Mouse (Mus musculus) hematopoietic stem cell, adult 5-6 weeks (primary cell): ENCODE measurements around the gene Chrna1. TPM values are rescaled to one million over a fixed set of nuclear protein-coding genes. Genes with fewer than 3 reads are reported as not detected.

Experiments
- ATAC-seq, 2 experiments: fragments of 125-278 bp in 1 of 2; replicated peaks in 1 of 2; 2 replicates each; pipeline ENCODE4 v1.8.0; 2016 to 2017; ENCODE audit warnings: inconsistent platforms in 2 of 2, mild to moderate bottlenecking in 2 of 2, moderate number of reproducible peaks in 2 of 2, low read depth in 1 of 2, moderate TSS enrichment in 1 of 2; ENCODE audit not compliant: low FRiP score in 2 of 2, poor library complexity in 2 of 2, severe bottlenecking in 2 of 2, insufficient read depth in 1 of 2, low TSS enrichment in 1 of 2
- total RNA-seq: library from RNA; stranded (forward); fragments of 172-1452, 232-1000 nt; gene quantifications from 2 replicates; pipeline ENCODE4 v1.2.3, GENCODE M21; 2017

The Chrna1 gene
- not detected in 2 replicates for total RNA-seq

DNA sequence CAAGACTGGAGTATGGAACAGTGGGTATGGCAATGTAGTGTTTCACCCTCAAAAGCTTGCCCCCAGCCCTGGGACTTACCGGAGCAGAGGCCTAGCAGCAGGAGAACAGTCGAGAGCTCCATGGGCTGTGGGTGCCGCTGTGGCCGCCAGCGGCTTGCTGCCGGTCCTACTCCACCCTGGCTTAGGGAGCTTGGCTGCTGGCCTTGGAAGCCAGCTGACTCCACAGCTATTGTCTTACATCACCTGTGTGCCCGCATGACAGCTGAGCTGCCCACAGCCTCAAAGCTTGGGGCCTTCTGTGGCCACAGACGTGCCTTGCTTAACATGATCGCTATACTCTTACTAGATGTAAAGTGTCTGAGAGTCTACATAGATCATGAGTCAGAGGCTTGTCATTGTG is at the start of gene Chrna1:
Gene Chrna1, minus strand, starts transcription at position 173 of the 400 bp plus-strand sequence.
- ATAC-seq: no peak

- no peak for ATAC-seq
These were observed 38.4 kb upstream of the Chrna1 start for GRCm38 (mm10) chr2:73618486-73619052.

DNA sequence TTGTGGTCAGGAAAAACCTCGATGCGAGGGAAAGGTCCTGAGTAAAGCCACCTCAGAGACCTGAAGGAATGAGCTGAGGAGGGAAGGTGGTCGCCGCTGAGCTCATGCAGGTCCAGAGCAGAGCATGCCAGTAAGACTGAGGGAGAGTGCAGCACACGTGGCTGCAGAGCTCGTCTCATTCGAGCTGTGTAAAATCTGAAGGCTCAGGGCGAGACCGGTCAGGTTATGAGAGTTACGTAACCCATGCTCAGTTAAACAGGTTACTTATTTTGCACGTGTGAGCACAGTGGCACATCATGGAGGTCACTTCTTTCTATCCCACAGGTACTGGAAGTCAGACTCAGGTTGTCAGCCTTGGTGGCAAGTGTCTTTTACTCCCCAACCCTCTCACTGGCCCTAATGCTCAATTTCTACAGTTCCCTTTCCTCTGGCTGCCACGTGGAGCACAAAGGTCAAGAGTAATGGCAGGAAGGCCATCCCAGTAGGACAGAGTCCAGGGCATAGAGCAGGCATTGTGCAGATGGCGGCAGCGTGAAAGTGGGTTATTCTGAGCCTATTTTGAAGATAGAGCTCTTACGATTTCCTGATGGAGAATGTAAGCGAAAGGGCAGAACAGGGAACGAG is 36.4 kb upstream of the Chrna1 start:
- ATAC-seq: no peak

DNA sequence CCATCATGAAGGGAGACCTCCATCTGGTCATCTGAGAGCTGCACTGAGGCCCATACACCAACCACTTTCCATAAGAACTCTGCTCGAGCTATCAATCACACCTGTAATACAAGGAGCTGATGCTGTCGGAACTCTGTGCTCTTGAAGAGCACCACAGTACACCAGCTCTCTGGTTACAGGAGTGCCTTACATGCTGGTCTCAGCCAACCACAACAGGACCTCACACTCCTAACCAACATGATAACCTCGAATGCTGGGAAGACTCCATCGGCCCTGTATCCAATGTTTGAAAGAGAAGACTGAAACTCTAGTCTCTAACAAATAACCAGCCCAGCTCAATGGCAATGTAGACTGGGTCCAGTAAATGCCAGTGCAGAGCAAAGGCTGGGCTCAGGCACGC is 35.3 kb upstream of the Chrna1 start:
- ATAC-seq: no peak

DNA sequence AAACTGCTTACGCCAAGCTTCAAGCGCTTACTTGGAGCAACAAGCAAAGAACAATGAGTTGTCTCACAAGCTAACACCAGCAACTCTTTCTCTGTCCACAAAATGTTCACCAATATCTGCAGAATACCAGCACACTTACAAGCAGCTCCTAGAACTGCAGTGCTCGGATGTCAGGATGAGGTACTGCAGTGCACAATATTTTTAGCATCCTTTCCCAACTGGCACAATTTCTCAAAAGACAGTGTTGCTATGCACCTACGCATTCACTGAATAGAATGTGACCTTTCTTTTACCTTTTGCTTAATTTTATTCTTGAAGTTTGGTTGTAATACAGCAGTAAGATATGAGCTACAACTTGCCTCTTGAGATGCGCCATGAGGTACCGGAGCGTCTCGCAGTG is 34.2 kb upstream of the Chrna1 start:
- ATAC-seq: no peak

DNA sequence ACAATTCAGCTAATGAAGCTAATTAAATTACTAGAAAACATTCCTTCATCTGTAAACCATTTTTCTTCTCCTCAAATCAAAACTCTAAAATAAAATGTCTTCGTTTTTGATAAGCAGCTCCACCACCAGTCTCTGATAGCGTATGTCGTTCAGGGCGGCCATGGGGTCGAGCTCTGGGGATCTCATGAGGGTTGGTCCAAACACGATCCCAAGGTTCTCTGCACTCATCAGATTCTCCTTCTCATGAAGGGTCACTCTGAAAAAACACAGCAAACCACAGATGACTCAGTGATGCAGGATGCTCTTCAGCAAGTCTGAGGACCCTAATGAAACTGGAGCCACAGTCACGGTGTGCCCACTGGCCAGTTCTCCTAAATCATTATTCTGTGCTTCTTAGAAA is 32.8 kb upstream of the Chrna1 start:
- ATAC-seq: no peak

GRCm38 (mm10) chr2:73612367-73612914 is 32.3 kb upstream of the Chrna1 start:
- no peak for ATAC-seq

DNA sequence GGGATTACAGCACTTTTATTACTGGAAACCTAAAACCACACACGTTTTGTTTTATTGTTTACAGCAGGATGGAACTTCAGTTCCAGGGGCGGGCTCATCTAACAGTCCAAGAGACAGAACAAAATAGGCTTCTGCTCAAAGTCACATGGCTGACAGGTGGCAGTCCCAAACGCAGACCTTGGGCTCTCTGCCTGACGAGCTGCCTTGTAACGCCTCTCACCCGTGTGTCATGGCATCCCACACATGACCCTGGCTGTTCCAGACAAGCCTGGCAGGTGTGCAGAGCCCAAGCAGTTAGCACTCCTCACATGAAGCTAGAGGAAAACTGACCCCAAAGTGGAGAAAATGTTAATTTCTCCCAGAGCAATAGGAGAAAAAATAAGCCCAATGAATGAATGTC is 31.7 kb upstream of the Chrna1 start:
- ATAC-seq: no peak

DNA sequence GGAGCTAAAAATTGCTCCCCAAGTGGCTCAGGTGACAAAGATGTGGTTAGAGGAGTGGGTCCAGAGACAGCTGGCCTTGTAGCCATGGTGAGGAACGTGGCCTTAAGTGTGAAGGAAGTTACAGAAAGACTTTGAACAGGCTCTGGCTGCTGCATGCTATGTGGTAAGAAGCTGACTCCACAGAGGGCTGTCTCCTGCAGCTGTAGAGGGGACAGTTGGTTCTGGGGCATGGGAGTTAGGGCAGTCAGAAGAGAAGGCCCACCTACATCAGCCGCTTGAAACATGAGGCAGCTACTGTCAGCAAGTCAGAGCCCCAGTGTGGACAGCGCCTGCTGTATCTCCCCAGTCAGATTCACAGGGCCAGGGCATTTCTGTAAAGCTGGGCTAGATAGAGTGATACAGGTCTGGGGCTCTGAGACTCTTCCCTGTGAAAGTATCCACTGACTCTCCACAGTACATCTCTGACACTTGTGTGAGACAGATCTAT is 29.6 kb upstream of the Chrna1 start:
- no peak for ATAC-seq

GRCm38 (mm10) chr2:73609067-73609723 is 29.1 kb upstream of the Chrna1 start:
- ATAC-seq: no peak

DNA sequence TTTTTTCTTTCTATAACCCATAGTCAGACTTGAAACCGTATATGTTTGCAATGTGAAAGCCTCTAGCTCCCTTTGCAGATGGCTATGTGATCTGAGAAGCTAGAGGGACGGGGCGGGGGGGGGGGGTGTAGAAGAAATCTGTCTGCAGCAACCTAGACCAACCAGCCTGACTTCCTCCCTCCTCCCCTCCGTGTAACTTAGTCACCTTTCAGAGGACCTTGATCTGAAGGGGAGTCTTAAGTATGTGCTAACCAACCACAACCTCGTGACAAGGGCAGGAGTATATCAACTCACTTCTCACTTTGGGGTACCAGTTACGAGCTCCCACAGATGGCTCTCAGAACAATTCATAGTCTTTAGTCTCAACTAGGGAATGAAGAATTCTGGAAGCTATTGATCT is 28.3 kb upstream of the Chrna1 start:
- ATAC-seq: no peak

GRCm38 (mm10) chr2:73607609-73608008 is 27.5 kb upstream of the Chrna1 start:
- 0 out of 4 replicates have a peak, but pooled peaks of 1 of the 2 experiments have one; percentile 43 for ATAC-seq

DNA sequence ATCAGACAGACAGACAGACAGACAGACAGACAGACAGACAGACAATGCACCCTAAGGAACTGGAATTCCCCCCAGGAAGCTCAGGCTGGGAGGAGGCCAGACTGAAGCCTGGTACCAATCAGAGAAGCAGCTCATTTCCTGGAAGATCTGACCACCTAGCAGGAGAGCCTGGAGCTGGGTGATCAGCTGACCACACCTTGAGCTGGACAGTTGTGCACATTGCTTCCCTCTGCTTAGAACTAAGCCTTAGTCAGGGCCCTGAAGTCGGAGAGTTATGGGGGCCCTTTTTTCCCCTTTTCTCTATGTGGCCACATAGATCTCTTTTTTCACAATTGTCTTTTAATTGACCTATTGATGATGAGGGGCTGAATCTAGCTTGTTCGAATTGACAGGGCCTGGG is 27.0 kb upstream of the Chrna1 start:
- no peak for ATAC-seq

GRCm38 (mm10) chr2:73606616-73607015 is 26.5 kb upstream of the Chrna1 start:
- ATAC-seq: no peak

DNA sequence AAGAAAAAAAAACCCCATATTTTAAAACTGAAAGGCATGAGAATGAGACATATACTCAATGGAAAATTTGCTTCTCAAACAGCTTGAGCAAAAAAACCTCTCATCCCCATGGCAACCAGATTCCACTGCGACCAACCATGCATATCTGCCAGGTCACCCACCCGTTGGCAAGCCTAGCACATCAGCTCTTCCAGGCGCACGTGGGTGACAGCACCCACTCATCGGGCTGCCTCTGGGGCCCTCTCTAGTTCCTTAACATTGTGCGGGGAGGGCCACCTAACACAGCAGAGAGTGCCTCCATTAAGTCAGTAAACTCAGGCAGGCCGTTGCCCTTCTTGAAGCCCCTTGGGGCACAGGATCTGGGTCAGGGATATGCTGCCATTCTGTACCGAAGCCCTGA is 24.9 kb upstream of the Chrna1 start:
- ATAC-seq: no peak

DNA sequence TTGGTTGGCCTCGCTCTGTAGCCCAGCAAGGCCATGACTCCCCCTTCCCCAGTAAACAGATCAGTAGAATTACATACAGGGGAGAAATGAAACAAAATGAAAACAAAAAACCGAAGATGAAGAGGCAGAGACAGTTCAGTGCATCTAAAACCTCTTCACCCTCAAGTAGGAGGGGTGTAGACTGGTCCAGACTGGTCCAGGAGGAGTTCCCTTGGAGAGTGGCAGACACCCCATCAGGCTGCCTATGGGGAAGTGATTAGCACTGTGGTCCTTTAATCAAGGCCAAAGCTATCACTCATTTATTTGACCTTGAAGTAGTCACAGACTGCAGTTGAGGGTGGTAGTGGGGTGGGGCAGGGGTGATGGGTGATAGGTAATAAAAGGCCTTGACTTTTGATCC is 24.4 kb upstream of the Chrna1 start:
- ATAC-seq: no peak

GRCm38 (mm10) chr2:73600650-73601049 is 20.5 kb upstream of the Chrna1 start:
- no peak for ATAC-seq

GRCm38 (mm10) chr2:73597772-73598171 is 17.6 kb upstream of the Chrna1 start:
- ATAC-seq: no peak
